Mouse (Mus musculus) cerebellum, adult (tissue): ENCODE results near the gene Adgrd1.

Experiments
- ATAC-seq: cut with Nextera tagmentation; 2 replicates; pipeline ENCODE4 v1.9.2; 2017; ENCODE audit warnings: mild to moderate bottlenecking, moderate library complexity, mixed read lengths; ENCODE audit not compliant: insufficient number of reproducible peaks, low FRiP score, low TSS enrichment

Adgrd1 gene

DNA sequence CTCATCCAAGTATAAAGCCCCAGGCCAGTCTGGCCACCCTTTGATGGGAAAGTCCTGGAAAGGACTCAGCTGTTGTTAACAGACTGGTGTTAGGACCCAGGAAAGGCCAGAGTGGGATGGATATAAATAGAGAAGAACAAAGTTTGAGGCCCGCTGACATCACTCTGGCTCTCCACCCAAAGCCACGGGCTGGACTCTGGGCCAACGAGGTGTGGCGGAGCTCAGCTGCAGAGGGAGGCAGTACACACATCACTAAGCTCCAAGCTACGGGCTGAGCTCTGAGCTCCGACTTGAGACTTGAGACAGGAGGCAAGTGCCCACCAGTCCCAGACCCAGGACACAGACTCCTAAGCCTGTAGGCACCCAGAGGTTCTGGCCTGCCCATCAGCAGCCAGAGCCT lies at the start of gene Adgrd1:
Adgrd1 (plus strand) TSS at position 240 of the 400 bp plus-strand sequence.
- no peak for ATAC-seq

DNA sequence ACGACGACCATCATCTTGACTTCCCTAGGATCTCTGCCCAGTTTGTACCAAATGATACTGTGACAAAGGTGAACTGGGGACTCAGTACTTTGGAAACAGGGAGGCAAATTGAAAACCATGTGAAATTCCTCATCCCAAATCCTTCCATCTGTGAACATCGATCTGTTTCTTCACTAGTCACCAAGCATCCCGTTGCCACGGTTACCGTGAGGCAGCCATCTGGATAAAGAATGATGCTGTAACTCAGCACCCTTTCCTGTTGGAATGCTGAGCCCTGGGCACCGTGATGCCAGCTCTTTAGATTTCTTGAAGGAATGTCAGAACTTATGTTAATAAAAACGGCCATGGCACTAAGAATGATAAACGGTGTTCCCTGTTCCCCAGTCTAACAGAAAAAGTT lies 47.2 kb upstream of the Adgrd1 start:
- ATAC-seq, result no peak

DNA sequence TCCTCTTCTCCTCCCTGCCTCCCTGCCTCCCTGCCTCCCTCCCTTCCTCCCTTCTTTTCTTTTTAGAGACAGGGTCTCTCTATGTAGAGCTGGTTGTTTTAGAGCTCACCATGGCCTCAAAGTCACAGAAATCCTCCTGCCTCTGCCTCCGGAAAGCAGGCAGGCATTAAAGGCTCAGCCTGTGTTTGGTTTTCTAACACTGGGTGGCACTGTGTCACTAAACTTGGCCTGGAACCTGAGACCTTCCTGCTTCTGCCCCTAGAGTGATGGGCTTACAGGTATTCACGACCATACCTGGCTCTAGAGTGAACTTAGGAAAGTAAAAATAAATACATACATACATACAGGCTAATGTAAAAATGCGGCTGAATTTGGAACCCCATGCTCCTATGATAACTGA lies 44.6 kb upstream of the Adgrd1 start:
- no peak for ATAC-seq

DNA sequence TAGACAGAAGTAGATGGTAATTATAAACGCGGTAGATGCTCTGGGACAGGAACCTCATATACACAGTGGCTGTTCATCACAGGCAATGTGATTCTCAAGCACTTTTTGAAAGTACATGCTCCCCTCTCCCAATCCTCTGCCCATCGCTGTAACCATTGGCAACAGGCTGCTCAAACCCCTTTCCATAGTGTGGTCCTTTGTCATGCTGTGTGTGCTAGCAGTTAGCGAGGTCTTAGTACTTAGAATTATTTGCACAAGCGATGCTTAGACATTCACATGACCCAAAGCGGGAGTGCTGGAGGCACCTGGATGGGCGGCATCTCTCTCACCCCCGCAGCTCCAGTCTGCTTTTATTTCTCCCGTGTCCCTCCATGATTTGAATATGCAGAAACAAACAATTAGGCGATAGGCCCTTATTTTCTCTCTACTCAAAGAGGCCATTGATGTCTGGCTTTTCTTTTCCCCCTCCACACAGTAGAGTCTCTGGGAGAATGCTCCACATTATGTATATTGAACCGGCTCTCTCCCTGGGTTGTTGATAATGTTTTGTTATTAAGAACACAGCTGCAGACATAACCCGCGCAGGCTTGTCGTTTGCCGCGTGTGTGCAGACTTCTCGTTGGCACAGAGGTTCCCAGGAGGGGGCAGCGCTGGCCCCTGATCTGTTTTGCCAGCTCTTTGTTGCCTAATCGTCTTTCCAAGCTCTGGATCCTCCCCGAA lies 43.8 kb upstream of the Adgrd1 start:
- ATAC-seq, result no peak

DNA sequence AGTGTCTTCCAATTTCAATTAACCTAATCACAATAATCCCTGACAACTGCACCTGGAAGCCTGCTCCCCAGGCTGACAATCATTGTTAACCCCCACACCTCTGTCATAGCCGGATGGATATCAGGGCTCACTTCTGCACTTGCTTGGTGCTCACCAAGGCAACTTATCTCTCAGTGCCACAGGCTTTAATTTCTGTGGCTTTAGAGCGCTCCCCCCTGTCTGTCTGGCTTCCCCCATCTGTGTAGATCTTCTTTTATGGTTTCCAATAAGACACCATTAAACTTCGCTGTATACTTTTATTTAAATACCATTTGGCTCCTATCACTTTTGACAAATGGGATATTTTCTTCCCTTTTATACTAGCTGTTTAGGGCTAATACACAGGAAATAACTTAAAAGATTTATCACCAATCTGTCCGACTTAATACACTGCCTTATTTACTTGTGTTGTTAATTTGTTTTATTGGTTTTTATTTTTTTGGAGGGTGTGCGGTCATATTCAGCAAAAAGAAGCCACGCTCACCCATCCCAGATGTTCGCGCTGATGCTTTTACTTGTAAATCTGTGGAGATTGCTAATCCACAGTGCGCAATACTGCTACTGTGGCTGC lies 41.8 kb upstream of the Adgrd1 start:
- ATAC-seq, result no peak

DNA sequence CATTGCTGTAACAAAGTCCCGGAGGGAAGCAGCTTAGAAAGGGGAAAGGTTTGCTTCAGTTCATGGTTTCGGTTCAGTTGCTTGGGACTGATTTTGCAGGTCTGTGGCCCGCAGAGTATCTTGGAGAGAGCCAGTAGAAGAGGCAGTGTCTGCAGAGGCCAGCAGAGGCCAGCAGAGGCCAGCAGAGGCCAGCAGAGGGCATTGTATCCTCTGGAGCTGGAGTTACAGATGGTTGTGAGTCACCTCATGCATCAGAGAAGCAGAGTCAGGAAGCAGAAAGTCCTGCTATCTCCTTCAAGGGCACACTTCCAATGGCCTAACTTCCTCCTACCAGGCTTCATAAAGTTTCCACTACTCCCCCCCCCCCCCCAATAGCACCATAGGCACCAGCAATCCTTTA lies 37.4 kb upstream of the Adgrd1 start:
- ATAC-seq, result no peak

DNA sequence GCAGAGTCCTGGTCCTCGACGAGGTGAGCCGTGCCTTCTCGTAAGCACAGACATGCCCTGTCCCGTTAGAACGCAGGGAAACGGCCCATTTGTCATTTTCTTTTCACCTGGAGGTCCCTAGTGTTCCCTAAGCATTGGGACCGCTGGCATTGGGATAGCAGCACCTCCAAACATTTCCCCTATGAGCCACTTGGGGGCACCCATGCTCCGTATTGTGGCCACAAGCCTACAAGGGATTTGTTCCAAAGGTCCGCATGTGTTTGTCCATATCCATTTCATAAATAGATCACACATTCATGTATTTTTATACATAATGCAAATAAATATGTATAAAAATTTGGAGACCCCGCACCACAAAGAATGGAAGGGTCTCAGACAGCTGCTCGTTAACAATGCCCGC lies 35.0 kb upstream of the Adgrd1 start:
- ATAC-seq, result no peak

DNA sequence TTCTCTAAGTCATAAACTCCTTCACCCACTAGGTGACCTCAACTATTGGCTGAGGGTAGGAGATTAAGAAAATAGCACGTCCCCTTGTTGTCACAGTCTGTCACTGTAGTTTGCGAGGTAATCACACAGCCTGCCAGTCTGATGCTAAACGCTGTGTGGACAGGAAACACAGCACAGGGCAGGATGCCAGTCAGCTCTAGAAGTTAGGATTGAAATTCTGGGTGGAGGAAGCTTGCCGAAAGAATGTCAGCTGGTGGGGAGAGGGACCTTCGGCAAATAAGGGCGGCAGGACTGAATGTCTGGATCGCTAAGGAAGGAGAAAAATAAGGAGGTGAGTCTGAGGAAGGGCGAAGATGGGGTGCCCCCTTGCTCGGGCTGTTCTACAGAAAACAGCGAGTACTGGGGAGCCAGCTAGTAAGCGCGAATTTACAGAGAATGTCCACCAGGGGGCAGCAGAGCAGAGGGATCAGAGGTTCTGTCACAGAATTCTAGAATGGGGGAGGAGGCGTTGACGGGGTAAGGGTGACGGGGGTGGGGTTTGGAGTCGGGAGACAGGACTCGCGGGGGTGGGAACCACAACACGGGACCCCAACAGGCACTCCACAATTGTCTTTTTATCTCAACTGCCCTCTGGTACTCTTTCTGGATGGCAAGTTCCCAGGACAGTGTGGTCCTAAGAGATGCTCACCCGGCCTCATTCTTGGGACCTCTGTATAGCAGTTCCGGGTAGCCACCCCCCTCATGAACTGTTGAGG lies 33.3 kb upstream of the Adgrd1 start:
- peak; percentile 26; the same call in 1 of the 2 replicates for ATAC-seq

DNA sequence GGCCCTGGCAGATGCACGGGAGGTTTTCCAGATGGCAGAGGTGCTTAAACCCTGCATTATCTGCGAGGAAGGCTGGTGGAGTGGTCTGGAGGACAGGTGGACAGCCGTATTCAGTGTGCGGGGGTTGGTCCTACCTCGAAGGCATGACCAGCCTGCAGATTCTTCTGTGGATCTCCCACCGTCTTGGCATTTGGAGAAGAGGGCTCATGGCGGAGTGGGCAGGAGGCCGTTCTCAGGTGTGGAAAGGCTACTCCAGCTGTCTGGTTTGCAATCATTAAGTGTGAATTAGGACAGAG lies 32.8 kb upstream of the Adgrd1 start:
- no peak for ATAC-seq

DNA sequence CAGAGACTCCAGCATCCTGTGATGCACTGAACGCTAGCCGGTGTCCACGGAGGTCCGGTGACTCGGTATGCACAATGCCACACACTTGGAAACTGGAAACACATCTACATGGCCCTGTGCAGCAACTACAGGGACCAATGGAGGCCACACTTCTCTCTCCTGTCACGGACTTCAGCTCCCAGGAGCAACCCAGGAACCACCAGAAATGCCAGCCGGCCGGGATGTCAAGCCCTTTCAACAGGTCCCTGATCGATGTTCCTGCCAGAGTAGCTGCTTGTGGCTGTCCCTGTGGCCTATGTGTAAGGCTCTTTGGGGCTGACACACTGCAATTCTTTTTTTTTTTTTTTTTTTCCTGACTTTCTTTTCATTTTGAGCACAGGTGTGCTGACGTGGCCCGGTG lies 32.4 kb upstream of the Adgrd1 start:
- ATAC-seq, result no peak

DNA sequence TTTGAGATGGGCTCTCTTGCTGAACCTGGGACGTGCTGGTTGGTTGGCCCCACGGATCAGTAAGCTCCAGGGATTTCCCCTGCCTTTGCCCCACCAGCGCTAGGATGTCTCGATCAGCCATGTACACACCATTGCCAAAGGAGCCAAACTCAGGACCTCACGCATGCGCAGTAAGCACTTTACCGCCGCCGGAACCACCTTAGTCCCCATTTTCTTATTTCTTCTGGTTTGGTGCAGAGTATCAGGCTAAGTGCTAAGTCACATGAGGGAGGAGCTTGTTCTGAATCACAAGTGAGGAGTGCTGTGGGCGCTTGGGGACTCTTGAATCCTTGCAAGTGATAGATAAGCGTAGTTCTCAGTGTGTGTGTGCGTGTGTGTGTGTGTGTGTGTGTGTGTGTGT lies 31.2 kb upstream of the Adgrd1 start:
- ATAC-seq, result no peak

DNA sequence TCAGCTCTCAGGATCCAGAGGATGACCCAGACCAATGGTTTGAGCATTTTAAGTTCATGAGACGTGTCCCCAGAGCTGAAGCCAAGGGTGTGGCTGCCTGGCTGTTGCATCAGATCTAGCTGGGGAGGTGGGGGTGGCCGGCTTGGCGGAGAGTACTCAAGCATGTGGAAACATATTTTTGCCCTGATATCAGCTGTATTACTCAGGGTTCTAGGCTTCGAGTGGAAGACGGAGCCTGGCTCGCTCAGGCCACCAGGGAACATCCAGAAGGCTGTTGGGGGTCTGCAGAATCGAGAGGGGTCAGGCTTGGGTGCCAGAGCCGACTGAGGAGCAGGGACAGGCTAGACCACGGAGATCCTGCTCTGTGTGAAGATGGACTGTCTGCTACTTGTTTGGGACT lies 30.6 kb upstream of the Adgrd1 start:
- ATAC-seq, result no peak

DNA sequence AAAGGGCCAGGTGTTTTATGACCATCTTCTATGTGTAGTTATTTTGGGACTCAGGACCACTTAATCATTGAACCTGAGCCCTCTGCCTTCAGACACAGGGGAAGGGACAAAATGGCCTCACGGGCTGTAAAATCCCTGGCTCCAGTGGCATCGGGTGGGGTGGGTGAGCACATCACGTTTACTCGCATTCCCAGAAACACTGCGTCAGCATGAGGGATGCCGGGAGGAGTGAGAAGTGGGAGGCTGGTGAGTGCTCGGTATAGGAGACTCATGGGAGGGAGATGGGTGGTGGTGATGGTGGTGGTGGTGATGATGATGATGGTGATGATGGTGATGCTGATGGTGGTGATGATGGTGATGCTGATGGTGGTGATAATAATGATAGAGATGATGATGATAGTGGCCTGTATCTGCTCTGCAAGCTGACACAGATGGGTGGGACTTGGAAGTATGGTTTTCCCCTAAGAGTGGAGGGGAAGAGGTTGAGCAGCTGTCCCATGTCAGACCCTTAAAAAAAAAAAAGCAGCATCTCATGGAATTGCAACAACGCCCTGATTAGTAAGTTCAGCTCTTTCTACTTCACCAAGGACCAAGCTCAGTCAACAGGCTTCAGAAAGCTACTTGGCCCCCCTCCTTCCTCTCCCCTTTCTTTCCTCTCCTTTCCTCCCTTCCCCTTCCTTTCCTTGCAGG lies 29.9 kb upstream of the Adgrd1 start:
- no peak for ATAC-seq

DNA sequence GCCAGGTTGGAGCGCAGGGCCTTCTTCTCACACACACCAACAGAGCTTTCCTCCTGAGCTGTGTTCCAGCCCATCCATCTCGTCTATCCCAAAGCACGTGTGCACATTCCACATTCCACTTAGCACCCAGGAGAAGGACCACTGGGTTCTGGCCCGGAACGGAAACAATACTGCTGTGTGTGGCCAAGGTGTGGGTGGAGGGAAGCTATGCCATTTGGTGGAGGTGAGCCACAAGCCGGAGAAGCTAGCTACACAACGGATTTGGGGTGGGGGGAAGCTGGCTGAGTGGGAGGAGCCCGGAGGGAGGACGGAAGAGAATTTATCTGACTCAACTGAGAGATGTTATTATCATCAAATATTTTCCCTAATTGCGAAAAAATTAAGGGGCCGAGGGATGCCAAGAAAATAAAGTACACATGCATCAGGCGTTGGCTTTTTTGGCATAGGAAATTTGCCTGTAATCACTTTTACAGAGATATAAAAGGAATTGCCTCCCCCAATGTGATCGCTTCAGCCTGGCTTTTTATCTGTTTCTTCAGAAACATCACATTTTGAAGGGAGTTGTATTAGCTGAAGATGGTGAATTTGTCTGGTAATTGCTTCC lies 29.2 kb upstream of the Adgrd1 start:
- ATAC-seq, result no peak

DNA sequence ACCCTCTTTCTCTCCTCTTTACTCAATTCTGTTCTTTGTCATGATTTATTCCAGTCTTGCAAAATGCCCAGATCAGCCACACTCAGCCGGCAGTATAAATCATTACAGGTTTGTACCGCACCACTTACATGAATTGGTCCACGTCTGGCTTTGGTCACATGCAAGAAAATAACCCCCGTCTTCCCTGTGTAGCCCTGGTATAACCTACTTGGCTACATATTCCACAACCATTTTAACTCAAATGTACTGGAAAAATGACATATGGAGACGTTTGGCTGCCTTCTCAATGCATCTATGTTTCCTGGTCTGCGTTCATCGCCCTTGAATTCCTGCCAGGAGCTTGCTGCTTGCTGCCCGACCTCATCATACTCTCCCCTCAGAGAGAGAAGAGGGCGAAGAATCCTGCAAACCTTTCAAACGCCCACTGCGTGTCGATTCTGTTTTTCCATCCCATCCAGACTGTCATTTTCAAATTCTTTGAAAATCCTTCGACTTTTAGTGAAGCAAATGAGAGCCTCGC lies 24.7 kb upstream of the Adgrd1 start:
- ATAC-seq, result no peak

DNA sequence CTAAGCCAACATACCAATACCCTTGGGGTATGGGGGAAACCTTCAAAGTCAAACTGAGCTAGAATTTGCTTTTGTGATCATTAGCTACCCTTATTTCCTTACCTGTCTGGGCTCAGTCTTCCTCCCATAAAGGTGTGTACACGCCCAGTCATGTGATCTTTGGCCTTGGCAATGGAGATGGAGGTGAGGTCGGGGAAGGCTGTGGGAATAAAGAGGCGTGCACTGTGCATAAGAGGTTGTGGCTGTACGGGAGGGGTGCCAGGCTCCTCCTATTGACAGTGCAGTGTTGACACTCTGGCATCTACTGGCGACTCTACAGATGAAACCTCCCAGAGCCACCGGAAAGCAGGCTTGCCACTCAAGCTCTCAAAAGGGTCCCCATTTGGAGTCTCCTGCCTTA lies 23.1 kb upstream of the Adgrd1 start:
- ATAC-seq, result no peak

DNA sequence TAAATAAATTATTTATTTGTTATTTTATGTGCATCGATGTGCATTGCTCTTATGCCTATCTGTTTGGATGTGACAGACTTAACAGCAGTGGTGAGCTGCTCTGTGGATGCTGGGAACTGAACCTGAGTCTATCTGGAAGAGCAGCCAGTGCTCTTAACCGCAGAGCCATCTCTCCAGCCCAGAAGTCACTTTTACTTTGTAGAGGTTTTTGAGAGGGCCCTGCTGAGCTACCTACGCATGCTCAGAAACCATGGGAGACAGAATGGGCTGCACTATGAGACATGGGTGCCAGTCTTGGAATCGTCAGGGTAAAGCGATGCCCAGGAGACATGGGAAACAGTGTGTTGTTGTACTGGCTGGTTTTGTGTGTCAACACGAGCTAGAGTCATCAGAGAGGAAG lies 20.5 kb upstream of the Adgrd1 start:
- no peak for ATAC-seq

DNA sequence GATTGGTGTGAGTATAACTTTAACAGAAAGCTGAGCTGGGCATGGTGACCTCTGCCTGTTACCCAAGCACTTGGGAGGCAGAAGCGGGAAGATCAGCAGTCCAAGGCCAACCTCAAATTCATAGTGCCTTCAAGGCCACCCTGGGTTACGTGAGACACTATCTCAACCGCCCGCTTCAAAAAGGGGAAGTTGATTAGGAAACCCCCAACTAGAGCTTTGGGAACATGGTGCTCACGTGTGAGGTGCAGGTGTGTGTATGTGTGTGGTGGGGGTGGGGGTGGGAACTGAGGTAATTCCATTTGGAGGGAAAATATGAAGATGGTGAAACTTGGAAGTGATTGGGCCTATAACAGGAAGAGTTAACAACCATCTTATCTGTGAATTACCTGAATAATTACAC lies 19.3 kb upstream of the Adgrd1 start:
- ATAC-seq, result no peak

DNA sequence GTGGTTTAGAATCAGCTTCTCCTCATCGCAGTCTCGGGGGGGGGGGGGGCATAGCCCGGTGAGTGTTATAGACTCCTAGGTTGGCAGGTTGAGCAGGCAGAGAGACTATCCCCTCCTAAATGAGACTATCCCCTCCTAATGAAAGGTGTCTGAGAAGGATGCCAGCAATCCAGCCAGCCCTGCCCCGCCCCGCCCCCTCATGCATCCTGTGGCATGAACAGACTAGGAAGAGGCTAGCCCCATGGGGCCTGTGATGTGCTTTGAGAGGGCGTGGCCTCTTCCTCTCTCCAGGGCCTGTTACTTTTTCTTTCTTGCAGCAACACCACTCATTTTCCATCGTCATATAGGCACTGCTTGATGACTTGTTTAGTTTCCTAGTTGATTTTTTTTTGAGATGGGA lies 15.0 kb upstream of the Adgrd1 start:
- no peak for ATAC-seq

DNA sequence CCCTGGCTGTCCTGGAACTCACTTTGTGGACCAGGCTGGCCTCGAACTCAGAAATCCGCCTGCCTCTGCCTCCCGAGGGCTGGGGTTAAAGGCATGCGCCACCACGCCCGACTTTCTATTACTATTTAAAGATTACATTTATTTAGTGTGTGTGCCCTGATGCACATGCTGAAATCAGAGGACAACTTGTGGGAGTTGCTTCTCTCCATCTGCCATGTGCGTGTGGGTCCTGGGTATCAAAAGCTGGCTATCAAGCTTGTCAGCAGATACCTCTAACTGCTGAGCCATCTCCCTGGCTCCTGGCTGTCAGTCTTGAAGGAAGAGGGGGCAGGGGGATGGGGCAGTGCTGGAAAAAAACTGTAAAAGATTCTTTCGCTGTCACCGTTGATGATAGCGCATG lies 11.4 kb upstream of the Adgrd1 start:
- ATAC-seq, result no peak
